Mouse (Mus musculus) G1E (cell line): ENCODE results near the gene Cdc42bpa. TPM values are rescaled to one million over a fixed set of nuclear protein-coding genes. Genes with fewer than 3 reads are reported as not detected.

Experiments
- ATAC-seq: 2 replicates; pipeline ENCODE4 v1.8.0; 2016; ENCODE audit warnings: mild to moderate bottlenecking; ENCODE audit not compliant: insufficient number of reproducible peaks, poor library complexity, low FRiP score, severe bottlenecking; ENCODE audit errors: extremely low read depth
- DNase-seq: peaks from one replicate; pipeline ENCODE4 v3.0.0; 2012; ENCODE audit warnings: low spot score
- H3K27me3 ChIP-seq: 2 replicates; pipeline ENCODE4 v1.6.1; 2012; ENCODE audit warnings: mild to moderate bottlenecking, low read length, inconsistent platforms; ENCODE audit not compliant: insufficient read depth
- H3K36me3 ChIP-seq: replicated peaks from 2 replicates; pipeline ENCODE3; 2012; ENCODE audit warnings: mild to moderate bottlenecking, inconsistent platforms
- H3K4me1 ChIP-seq: 2 replicates; pipeline ENCODE4 v1.6.1; 2012; ENCODE audit warnings: low read depth, low read length, inconsistent platforms, mixed read lengths; ENCODE audit not compliant: insufficient read depth
- H3K4me3 ChIP-seq: 2 replicates; pipeline ENCODE4 v1.5.1; 2012; ENCODE audit warnings: low read depth, mild to moderate bottlenecking, inconsistent platforms, low read length, moderate library complexity, mixed read lengths
- H3K9me3 ChIP-seq: replicated peaks from 2 replicates; pipeline ENCODE4 v1.6.1; 2012; ENCODE audit warnings: inconsistent platforms
- CTCF ChIP-seq: IDR thresholded peaks from 2 replicates; pipeline ENCODE4 v1.5.1; 2012; ENCODE audit warnings: low read depth, low read length, inconsistent platforms, mixed read lengths
- GATA1 ChIP-seq: IDR thresholded peaks from 2 replicates; pipeline ENCODE4 v1.6.1; 2012; ENCODE audit warnings: borderline replicate concordance, low read length, inconsistent platforms, mixed read lengths
- GATA2 ChIP-seq: IDR thresholded peaks from 2 replicates; pipeline ENCODE4 v1.6.1; 2012; ENCODE audit warnings: low read depth, low read length, inconsistent platforms, borderline replicate concordance
- POLR2AphosphoS5 ChIP-seq: IDR thresholded peaks from 2 replicates; pipeline ENCODE4 v1.6.1; 2012; ENCODE audit warnings: low read depth, low read length, inconsistent platforms; ENCODE audit not compliant: insufficient replicate concordance
- TAL1 ChIP-seq: conservative IDR thresholded peaks from 2 replicates; pipeline ENCODE4 v1.6.1; 2012; ENCODE audit warnings: low read depth, low read length, inconsistent platforms, mixed read lengths
- polyA plus RNA-seq: library from polyadenylated mRNA; stranded (reverse); fragments of >175 nt; gene quantifications from 2 replicates; pipeline ENCODE4 v1.2.3, GENCODE M21; 2012
- total RNA-seq, 2 experiments: library from RNA; stranded (forward) in 1 of 2; stranded (reverse) in 1 of 2; fragments of 200-1000 nt in 1 of 2; fragments of >200 nt in 1 of 2; fragmentation: Nextera tagmentation in 1 of 2; gene quantifications; 2 replicates each; pipeline ENCODE4 v1.2.3; 2014 to 2017

The Cdc42bpa gene
- total and polyA plus RNA-seq, 3 experiments = 8.2 to 90.0 (median 28.2) TPM

GRCm38 (mm10) chr1:180161566-180162355 lies 201.5 kb downstream of the Cdc42bpa start:
- TF ChIP-seq TAL1 = no peak
- no peak for TF ChIP-seq CTCF
- TF ChIP-seq POLR2AphosphoS5 = no peak
- TF ChIP-seq GATA1 = no peak
- no peak for TF ChIP-seq GATA2
- peaks cover 18% of the 10 kb centered on the region for H3K4me1 ChIP-seq
- no peaks in the 10 kb centered on the region for H3K27me3 ChIP-seq
- DNase-seq = no peak
- H3K4me3 ChIP-seq = no peak overlapping the region
- peaks cover 46% of the 10 kb centered on the region for H3K36me3 ChIP-seq
- ATAC-seq = no peak
- no peaks in the 10 kb centered on the region for H3K9me3 ChIP-seq

- ATAC-seq (no peak), DNase-seq (no peak)
- Histone ChIP-seq H3K4me3 (no peak overlapping the region), H3K36me3 (peaks cover 58% of the 10 kb centered on the region), H3K9me3 (no peaks in the 10 kb centered on the region), H3K27me3 (no peaks in the 10 kb centered on the region), H3K4me1 (peaks cover 15% of the 10 kb centered on the region)
- TF ChIP-seq GATA2 (no peak), POLR2AphosphoS5 (no peak), TAL1 (no peak), GATA1 (no peak), CTCF (no peak)
Measured at GRCm38 (mm10) chr1:180162986-180163385, 202.7 kb downstream of the Cdc42bpa start.

GRCm38 (mm10) chr1:180166533-180166932 lies 206.3 kb downstream of the Cdc42bpa start:
- ATAC-seq (no peak), DNase-seq (no peak)
- H3K4me3 ChIP-seq = no peak overlapping the region
- peaks cover 47% of the 10 kb centered on the region for H3K36me3 ChIP-seq
- peaks cover 2% of the 10 kb centered on the region; the same call in 1 of the 2 replicates for H3K4me1 ChIP-seq
- no peaks in the 10 kb centered on the region for H3K9me3 ChIP-seq
- H3K27me3 ChIP-seq = peaks cover 3% of the 10 kb centered on the region; the same call in 1 of the 2 replicates
- no peak for TF ChIP-seq TAL1
- no peak for TF ChIP-seq GATA1
- TF ChIP-seq POLR2AphosphoS5 = no peak
- TF ChIP-seq GATA2 = no peak
- TF ChIP-seq CTCF = no peak

- H3K4me1 ChIP-seq = peaks cover 2% of the 10 kb centered on the region; the same call in 1 of the 2 replicates
- TF ChIP-seq TAL1 = no peak
- TF ChIP-seq CTCF = no peak
- no peak for TF ChIP-seq POLR2AphosphoS5
- TF ChIP-seq GATA2 = no peak
- TF ChIP-seq GATA1 = no peak
- no peak for DNase-seq
- no peak overlapping the region for H3K4me3 ChIP-seq
- ATAC-seq = no peak
- H3K36me3 ChIP-seq = peaks cover 31% of the 10 kb centered on the region
- peaks cover 19% of the 10 kb centered on the region for H3K27me3 ChIP-seq
- H3K9me3 ChIP-seq = no peaks in the 10 kb centered on the region
Measured at GRCm38 (mm10) chr1:180168294-180168693, 208.0 kb downstream of the Cdc42bpa start.

GRCm38 (mm10) chr1:180169161-180169560 lies 208.9 kb downstream of the Cdc42bpa start:
- peaks cover 28% of the 10 kb centered on the region for H3K27me3 ChIP-seq
- H3K9me3 ChIP-seq = no peaks in the 10 kb centered on the region
- peaks cover 2% of the 10 kb centered on the region; the same call in 1 of the 2 replicates for H3K4me1 ChIP-seq
- ATAC-seq (no peak), DNase-seq (no peak)
- peaks cover 30% of the 10 kb centered on the region for H3K36me3 ChIP-seq
- no peak overlapping the region for H3K4me3 ChIP-seq
- TF ChIP-seq GATA1 = no peak
- no peak for TF ChIP-seq POLR2AphosphoS5
- TF ChIP-seq GATA2 = no peak

GRCm38 (mm10) chr1:180170071-180170470 lies 209.8 kb downstream of the Cdc42bpa start:
- DNase-seq (no peak), ATAC-seq (no peak)
- H3K4me1 ChIP-seq = no peaks in the 10 kb centered on the region; the same call in 1 of the 2 replicates
- peaks cover 29% of the 10 kb centered on the region for H3K27me3 ChIP-seq
- no peaks in the 10 kb centered on the region for H3K9me3 ChIP-seq
- no peak for TF ChIP-seq POLR2AphosphoS5
- no peak for TF ChIP-seq GATA1
- no peak for TF ChIP-seq TAL1
- no peak for TF ChIP-seq GATA2
- TF ChIP-seq CTCF = no peak
- no peak overlapping the region for H3K4me3 ChIP-seq
- peaks cover 28% of the 10 kb centered on the region for H3K36me3 ChIP-seq
